Mouse (Mus musculus) forebrain, embryonic 14.5 days (tissue): ENCODE measurements around the gene En2. TPM values are rescaled to one million over a fixed set of nuclear protein-coding genes. Genes with fewer than 3 reads are reported as not detected.

Experiments used
- ATAC-seq: fragments of 200-750 bp; cut with Nextera tagmentation; 2 replicates; pipeline ENCODE4 v1.8.0; 2017; ENCODE audit warnings: mild to moderate bottlenecking, moderate library complexity
- DNase-seq: peaks from one replicate; pipeline ENCODE4 v3.0.0-alpha.2; 2015; ENCODE audit warnings: low spot score
- H3K27ac ChIP-seq: fragments of 300-500 bp; sonication (generic); 2 replicates; pipeline ENCODE4 v1.5.1; 2014; ENCODE audit warnings: low read depth, mild to moderate bottlenecking, control low read depth, low read length, moderate library complexity
- H3K27me3 ChIP-seq: fragments of 300-500 bp; sonication (generic); replicated peaks from 2 replicates; pipeline ENCODE4 v1.6.1; 2014; ENCODE audit warnings: low read length, control low read depth, mixed read lengths; ENCODE audit not compliant: control insufficient read depth, insufficient read depth
- H3K36me3 ChIP-seq: fragments of 300-500 bp; sonication (generic); 2 replicates; pipeline ENCODE4 v1.6.1; 2014; ENCODE audit warnings: low read length, control low read depth; ENCODE audit not compliant: control insufficient read depth, insufficient read depth
- H3K4me1 ChIP-seq: fragments of 300-500 bp; sonication (generic); 2 replicates; pipeline ENCODE4 v1.6.1; 2014; ENCODE audit warnings: antibody characterized with exemption, low read length, control low read depth; ENCODE audit not compliant: control insufficient read depth, insufficient read depth
- H3K4me2 ChIP-seq: fragments of 300-500 bp; sonication (generic); 2 replicates; pipeline ENCODE4 v1.6.1; 2014; ENCODE audit warnings: mild to moderate bottlenecking, control low read depth, low read length
- H3K4me3 ChIP-seq: fragments of 300-500 bp; sonication (generic); 2 replicates; pipeline ENCODE4 v1.5.1; 2014; ENCODE audit warnings: low read depth, low read length, control low read depth
- H3K9ac ChIP-seq: fragments of 300-500 bp; sonication (generic); 2 replicates; pipeline ENCODE4 v1.6.1; 2014; ENCODE audit warnings: mild to moderate bottlenecking, low read length, control low read depth, moderate library complexity
- H3K9me3 ChIP-seq: fragments of 300-500 bp; sonication (generic); replicated peaks from 2 replicates; pipeline ENCODE4 v1.6.1; 2016; ENCODE audit warnings: low read length, control low read depth, mixed read lengths; ENCODE audit not compliant: control insufficient read depth
- WGBS: fragments of 180-500 bp; shearing (Covaris S2); extraction: QIAGEN DNeasy Blood & Tissue Kit; methylation state at CpG from one replicate; pipeline ENCODE4 v1.1.7; 2014; 5-methylcytosine and 5-hydroxymethylcytosine counted together
- polyA plus RNA-seq: library from polyadenylated mRNA; unstranded; fragments of >200 nt; fragmentation: Nextera tagmentation; extraction: Ambion mirVana; gene quantifications from 2 replicates; pipeline ENCODE4 v1.2.1, GENCODE M21; 2014

The En2 gene
- polyA plus RNA-seq, 1 experiment from 2014 or later = not detected

- WGBS = 1% methylated on average over 17 of the region's 17 CpGs
- Histone ChIP-seq H3K4me3 (no peak overlapping the region), H3K9ac (no peak overlapping the region), H3K27me3 (peaks cover 70% of the 10 kb centered on the region), H3K27ac (no peak overlapping the region), H3K4me2 (no peak overlapping the region), H3K36me3 (no peaks in the 10 kb centered on the region), H3K4me1 (no peaks in the 10 kb centered on the region), H3K9me3 (no peaks in the 10 kb centered on the region)
- DNase-seq (no peak), ATAC-seq (no peak)
These were observed 7.7 kb upstream of the En2 start for GRCm38 (mm10) chr5:28157781-28158180.

- Histone ChIP-seq H3K4me2 (no peak overlapping the region), H3K9ac (no peak overlapping the region), H3K27ac (no peak overlapping the region), H3K36me3 (no peaks in the 10 kb centered on the region), H3K4me1 (no peaks in the 10 kb centered on the region), H3K9me3 (no peaks in the 10 kb centered on the region), H3K27me3 (peaks cover 76% of the 10 kb centered on the region), H3K4me3 (no peak overlapping the region)
- DNase-seq (no peak), ATAC-seq (peak; percentile 50; the same call in 1 of the 2 replicates)
- under 1% methylated on average over 31 of the region's 31 CpGs for WGBS
These were observed 7.0 kb upstream of the En2 start for GRCm38 (mm10) chr5:28158308-28159071.

DNA sequence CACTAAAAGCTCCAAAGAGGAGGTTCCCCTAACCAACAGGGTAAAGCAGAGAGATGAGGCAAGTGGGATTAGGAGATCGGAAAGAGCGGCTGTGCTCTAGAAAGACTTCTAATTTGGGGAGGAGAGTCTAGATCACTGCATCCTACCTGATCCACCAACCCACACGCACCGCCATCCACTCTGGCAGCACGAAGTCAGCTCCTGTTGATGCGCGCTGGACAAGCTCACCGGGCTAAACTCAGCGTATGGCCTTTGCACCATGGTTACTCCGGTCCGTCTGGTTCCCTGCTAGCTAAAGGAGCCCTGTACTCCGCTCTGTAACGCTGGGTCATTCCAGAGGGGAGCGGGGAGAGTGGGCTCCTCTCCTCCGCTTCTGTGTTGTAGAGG lies 6.4 kb upstream of the En2 start:
- WGBS = under 1% methylated on average over 15 of the region's 15 CpGs
- ATAC-seq (no peak), DNase-seq (no peak)
- peaks cover 82% of the 10 kb centered on the region for H3K27me3 ChIP-seq
- H3K36me3 ChIP-seq = no peaks in the 10 kb centered on the region
- H3K4me2 ChIP-seq = no peak overlapping the region
- no peak overlapping the region for H3K27ac ChIP-seq
- H3K4me1 ChIP-seq = no peaks in the 10 kb centered on the region
- no peak overlapping the region for H3K9ac ChIP-seq
- no peaks in the 10 kb centered on the region for H3K9me3 ChIP-seq
- no peak overlapping the region for H3K4me3 ChIP-seq

DNA sequence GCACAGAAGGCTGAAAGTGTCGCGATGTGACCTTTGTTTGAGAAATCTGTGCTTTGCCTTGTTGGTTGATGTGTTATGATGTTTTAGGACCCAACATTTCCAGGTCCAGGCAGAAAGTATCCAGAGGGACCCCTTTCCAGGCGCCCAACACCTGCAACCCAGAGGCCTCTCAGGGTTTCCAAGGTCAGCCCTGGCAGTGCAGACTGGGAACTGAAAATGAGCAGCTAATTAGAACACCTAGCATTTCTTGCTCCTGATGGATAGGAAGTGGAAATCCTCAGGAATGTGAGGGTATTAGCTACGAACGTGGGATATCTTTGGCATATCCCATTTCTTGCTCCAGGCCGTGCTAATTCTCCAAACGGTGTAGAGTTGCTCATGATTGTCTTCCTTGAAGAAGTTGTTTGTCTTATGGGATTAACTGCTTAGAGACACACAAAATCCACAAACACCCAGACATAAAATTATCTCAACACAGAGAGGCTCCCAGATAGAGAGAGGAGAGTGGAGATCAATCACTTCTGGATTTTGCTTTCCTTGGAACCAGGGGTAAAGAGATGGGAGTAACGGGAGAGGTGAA lies 5.5 kb upstream of the En2 start:
- no peaks in the 10 kb centered on the region for H3K9me3 ChIP-seq
- H3K27ac ChIP-seq = no peak overlapping the region
- no peak overlapping the region for H3K9ac ChIP-seq
- WGBS = under 1% methylated on average over 8 of the region's 8 CpGs
- peaks cover 88% of the 10 kb centered on the region for H3K27me3 ChIP-seq
- H3K4me1 ChIP-seq = no peaks in the 10 kb centered on the region
- no peak overlapping the region for H3K4me3 ChIP-seq
- no peak for ATAC-seq
- H3K4me2 ChIP-seq = no peak overlapping the region
- DNase-seq = no peak
- H3K36me3 ChIP-seq = no peaks in the 10 kb centered on the region

DNA sequence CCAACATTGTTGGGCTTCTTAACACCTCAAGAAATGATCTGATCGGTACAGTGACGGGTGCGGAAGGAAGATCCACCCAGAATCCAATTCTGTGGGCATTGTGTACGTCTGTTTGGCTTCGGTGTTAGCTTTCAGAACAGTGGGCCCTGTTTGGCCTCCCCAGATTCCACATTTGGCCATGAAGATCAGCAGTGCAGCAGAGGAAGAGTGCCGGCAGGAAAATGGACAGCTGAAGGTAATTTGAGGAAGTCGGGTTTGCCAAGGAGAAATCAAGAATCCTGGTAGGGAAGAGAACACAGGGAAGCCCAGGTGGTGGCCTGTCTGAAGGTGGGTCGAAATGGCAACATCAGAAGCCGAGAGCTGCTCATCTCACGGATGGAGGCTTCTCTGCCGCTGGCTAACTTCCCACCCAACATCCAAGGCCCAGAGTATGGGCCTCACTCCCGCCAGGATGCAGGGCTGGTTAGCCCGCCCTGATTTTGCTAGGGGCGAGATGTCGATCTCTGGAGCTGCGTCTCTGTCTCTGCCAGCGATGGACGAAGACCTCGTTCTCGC lies 4.0 kb upstream of the En2 start:
- no peak overlapping the region for H3K4me2 ChIP-seq
- DNase-seq (no peak), ATAC-seq (no peak)
- under 1% methylated on average over 20 of the region's 20 CpGs for WGBS
- H3K9ac ChIP-seq = no peak overlapping the region
- H3K36me3 ChIP-seq = no peaks in the 10 kb centered on the region
- H3K4me1 ChIP-seq = peaks cover 9% of the 10 kb centered on the region; the same call in 1 of the 2 replicates
- H3K9me3 ChIP-seq = no peaks in the 10 kb centered on the region
- H3K27ac ChIP-seq = no peak overlapping the region
- no peak overlapping the region for H3K4me3 ChIP-seq
- peaks cover 92% of the 10 kb centered on the region for H3K27me3 ChIP-seq

DNA sequence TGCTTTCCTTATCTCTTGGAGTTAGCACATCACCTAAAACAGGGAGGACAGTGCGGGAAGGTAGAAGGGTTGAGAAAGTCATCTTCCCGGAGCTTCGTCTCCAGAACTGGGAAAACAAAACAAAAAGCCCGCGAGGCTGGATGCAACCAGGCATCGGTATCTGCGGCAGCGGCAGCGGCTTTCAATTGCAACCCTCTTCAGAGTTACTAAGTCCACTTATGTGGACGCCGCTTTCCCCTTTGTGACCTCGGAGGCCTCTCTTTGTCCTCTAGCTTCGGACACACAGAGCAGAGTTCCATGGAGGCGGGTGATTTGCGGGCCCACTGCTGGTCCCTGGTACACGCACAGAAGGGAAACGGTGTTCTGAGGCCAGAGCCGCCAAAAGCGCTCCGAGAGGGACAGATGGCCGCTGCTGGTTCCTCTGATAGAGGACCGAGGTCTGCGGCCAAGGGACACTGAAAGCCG lies 3.5 kb upstream of the En2 start:
- Histone ChIP-seq H3K4me3 (no peak overlapping the region), H3K9ac (no peak overlapping the region), H3K9me3 (no peaks in the 10 kb centered on the region), H3K36me3 (no peaks in the 10 kb centered on the region), H3K4me2 (no peak overlapping the region), H3K27me3 (peaks cover 92% of the 10 kb centered on the region), H3K27ac (no peak overlapping the region), H3K4me1 (peaks cover 9% of the 10 kb centered on the region; the same call in 1 of the 2 replicates)
- ATAC-seq = no peak
- DNase-seq = no peak
- under 1% methylated on average over 24 of the region's 24 CpGs for WGBS

GRCm38 (mm10) chr5:28163926-28164325 lies 1.6 kb upstream of the En2 start:
- WGBS = 3% methylated on average over 1 of the region's 1 CpGs
- peaks cover 90% of the 10 kb centered on the region for H3K27me3 ChIP-seq
- no peak overlapping the region for H3K4me3 ChIP-seq
- H3K27ac ChIP-seq = no peak overlapping the region
- no peak for DNase-seq
- no peaks in the 10 kb centered on the region for H3K36me3 ChIP-seq
- no peak for ATAC-seq
- no peak overlapping the region for H3K9ac ChIP-seq
- no peak overlapping the region for H3K4me2 ChIP-seq
- H3K9me3 ChIP-seq = no peaks in the 10 kb centered on the region
- peaks cover 9% of the 10 kb centered on the region; the same call in 1 of the 2 replicates for H3K4me1 ChIP-seq

DNA sequence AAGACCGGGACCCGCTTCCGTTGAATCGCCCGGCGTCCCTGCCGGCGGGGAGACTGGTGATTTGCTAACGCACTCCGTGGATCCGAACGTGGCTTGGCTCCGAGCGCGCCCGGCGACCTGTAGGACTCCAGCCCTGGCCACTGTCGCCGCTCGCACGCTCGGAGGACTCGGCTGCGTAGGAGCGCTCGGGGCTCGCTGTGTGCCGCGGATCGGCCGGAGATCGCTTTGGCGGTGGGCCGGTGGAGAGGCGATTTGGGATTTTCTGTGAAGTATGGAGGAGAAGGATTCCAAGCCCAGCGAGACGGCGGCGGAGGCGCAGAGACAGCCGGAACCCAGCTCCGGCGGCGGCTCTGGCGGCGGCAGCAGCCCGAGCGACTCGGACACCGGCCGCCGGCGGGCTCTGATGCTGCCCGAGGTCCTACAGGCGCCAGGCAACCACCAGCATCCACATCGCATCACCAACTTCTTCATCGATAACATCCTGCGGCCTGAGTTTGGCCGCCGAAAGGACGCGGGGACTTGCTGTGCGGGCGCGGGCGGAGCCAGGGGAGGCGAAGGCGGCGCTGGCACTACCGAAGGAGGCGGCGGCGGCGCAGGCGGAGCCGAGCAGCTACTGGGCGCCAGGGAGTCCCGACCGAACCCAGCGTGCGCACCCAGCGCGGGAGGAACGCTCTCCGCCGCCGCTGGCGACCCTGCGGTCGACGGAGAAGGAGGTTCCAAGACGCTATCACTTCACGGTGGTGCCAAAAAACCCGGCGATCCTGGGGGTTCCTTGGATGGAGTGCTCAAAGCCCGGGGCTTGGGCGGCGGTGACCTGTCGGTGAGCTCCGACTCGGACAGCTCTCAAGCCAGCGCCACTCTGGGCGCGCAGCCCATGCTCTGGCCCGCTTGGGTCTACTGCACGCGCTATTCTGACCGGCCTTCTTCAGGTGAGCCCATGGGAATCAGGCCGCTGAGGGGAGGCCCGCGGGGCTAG lies 1.1 kb downstream of the En2 start:
- Histone ChIP-seq H3K27me3 (peaks cover 88% of the 10 kb centered on the region), H3K9ac (no peak overlapping the region), H3K27ac (no peak overlapping the region), H3K36me3 (no peaks in the 10 kb centered on the region), H3K4me2 (peak overlapping the region; percentile 80), H3K4me1 (peaks cover 9% of the 10 kb centered on the region; the same call in 1 of the 2 replicates), H3K9me3 (no peaks in the 10 kb centered on the region), H3K4me3 (peak overlapping the region; percentile 36)
- under 1% methylated on average over 100 of the region's 111 CpGs for WGBS
- peak; percentile 38; the same call in 1 of the 2 replicates for ATAC-seq
- DNase-seq = no peak
